Mouse (Mus musculus) forebrain, embryonic 14.5 days (tissue): ENCODE results near the gene Jmjd6. TPM values are rescaled to one million over a fixed set of nuclear protein-coding genes. Genes with fewer than 3 reads are reported as not detected.
A peak's percentile ranks its signal among the peaks of the same experiment; 100 is the strongest.

Experiments
- ATAC-seq: fragments of 200-750 bp; cut with Nextera tagmentation; 2 replicates; pipeline ENCODE4 v1.8.0; 2017; ENCODE audit warnings: mild to moderate bottlenecking, moderate library complexity
- DNase-seq: peaks from one replicate; pipeline ENCODE4 v3.0.0-alpha.2; 2015; ENCODE audit warnings: low spot score
- H3K27ac ChIP-seq: fragments of 300-500 bp; sonication (generic); 2 replicates; pipeline ENCODE4 v1.5.1; 2014; ENCODE audit warnings: low read depth, mild to moderate bottlenecking, control low read depth, low read length, moderate library complexity
- H3K27me3 ChIP-seq: fragments of 300-500 bp; sonication (generic); replicated peaks from 2 replicates; pipeline ENCODE4 v1.6.1; 2014; ENCODE audit warnings: low read length, control low read depth, mixed read lengths; ENCODE audit not compliant: control insufficient read depth, insufficient read depth
- H3K36me3 ChIP-seq: fragments of 300-500 bp; sonication (generic); 2 replicates; pipeline ENCODE4 v1.6.1; 2014; ENCODE audit warnings: low read length, control low read depth; ENCODE audit not compliant: control insufficient read depth, insufficient read depth
- H3K4me1 ChIP-seq: fragments of 300-500 bp; sonication (generic); 2 replicates; pipeline ENCODE4 v1.6.1; 2014; ENCODE audit warnings: antibody characterized with exemption, low read length, control low read depth; ENCODE audit not compliant: control insufficient read depth, insufficient read depth
- H3K4me2 ChIP-seq: fragments of 300-500 bp; sonication (generic); 2 replicates; pipeline ENCODE4 v1.6.1; 2014; ENCODE audit warnings: mild to moderate bottlenecking, control low read depth, low read length
- H3K4me3 ChIP-seq: fragments of 300-500 bp; sonication (generic); 2 replicates; pipeline ENCODE4 v1.5.1; 2014; ENCODE audit warnings: low read depth, low read length, control low read depth
- H3K9ac ChIP-seq: fragments of 300-500 bp; sonication (generic); 2 replicates; pipeline ENCODE4 v1.6.1; 2014; ENCODE audit warnings: mild to moderate bottlenecking, low read length, control low read depth, moderate library complexity
- H3K9me3 ChIP-seq: fragments of 300-500 bp; sonication (generic); replicated peaks from 2 replicates; pipeline ENCODE4 v1.6.1; 2016; ENCODE audit warnings: low read length, control low read depth, mixed read lengths; ENCODE audit not compliant: control insufficient read depth
- WGBS: fragments of 180-500 bp; shearing (Covaris S2); extraction: QIAGEN DNeasy Blood & Tissue Kit; methylation state at CpG from one replicate; pipeline ENCODE4 v1.1.7; 2014; 5-methylcytosine and 5-hydroxymethylcytosine counted together
- polyA plus RNA-seq: library from polyadenylated mRNA; unstranded; fragments of >200 nt; fragmentation: Nextera tagmentation; extraction: Ambion mirVana; gene quantifications from 2 replicates; pipeline ENCODE4 v1.2.1, GENCODE M21; 2014

Gene Jmjd6
- polyA plus RNA-seq, 1 experiment from 2014 or later, result 64.6 TPM

DNA sequence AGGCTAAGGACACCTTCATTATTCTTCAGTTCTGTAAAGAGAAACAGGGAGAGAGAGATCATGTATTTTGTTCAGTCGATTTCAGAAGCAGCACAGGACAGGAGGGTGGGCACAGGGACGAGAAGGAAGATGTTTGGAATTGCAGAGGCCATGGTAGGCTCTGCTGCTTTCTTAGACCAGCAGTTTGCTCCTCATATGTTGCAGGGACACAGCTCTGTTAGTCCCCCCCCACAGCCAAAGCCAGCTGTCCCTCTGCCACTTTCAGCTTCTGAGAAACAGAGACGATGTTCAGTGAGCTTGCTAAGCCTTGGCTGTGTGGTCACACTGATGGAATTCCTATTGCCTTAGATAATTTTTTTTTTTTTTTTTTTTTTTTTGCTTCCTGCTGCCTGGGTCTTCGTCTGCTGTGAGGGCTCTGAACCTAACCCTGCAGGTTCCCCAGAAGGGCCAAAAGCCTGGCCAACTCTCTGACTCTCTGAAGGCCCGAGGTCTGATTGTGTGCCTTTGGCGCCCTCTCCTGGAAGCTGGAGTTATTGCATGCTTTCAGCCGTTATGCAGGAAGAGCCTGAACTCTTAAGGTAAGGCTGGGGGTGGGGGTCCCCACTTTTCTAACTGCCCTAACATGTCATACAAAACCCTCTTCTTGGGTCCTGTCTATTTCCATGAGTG lies 35.2 kb downstream of the Jmjd6 start:
- ATAC-seq (no peak), DNase-seq (peak; percentile 90)
- H3K9me3 ChIP-seq, result no peaks in the 10 kb centered on the region
- H3K27ac ChIP-seq, result no peak overlapping the region; the same call in 1 of the 2 replicates
- no peaks in the 10 kb centered on the region for H3K27me3 ChIP-seq
- H3K4me1 ChIP-seq, result peaks cover 17% of the 10 kb centered on the region
- no peak overlapping the region for H3K9ac ChIP-seq
- 28% methylated on average over 7 of the region's 7 CpGs for WGBS
- no peak overlapping the region for H3K4me3 ChIP-seq
- no peaks in the 10 kb centered on the region for H3K36me3 ChIP-seq
- H3K4me2 ChIP-seq, result no peak overlapping the region

DNA sequence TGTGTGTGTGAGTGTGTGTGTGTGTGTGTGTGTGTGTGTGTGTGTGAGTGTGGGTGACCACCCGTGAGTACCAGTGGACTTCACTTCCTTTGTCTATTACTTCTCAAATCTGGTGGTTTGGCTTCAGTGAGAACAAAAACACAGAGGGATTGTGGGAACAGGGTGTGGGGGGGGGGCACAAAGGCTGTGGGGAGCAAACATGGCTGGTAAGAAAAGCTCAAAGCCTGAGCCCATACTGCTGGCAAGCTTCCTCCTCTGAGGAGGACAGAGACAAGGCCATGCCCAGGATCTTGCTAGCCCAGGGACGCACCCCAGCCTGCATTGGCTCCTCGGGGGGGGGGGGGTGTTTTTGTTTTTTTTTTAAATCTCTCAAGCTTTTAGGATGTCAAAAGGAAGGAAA lies 35.7 kb downstream of the Jmjd6 start:
- Histone ChIP-seq H3K27me3 (no peaks in the 10 kb centered on the region), H3K9me3 (no peaks in the 10 kb centered on the region), H3K4me3 (no peak overlapping the region), H3K27ac (no peak overlapping the region; the same call in 1 of the 2 replicates), H3K9ac (no peak overlapping the region), H3K4me2 (no peak overlapping the region), H3K4me1 (peaks cover 11% of the 10 kb centered on the region), H3K36me3 (no peaks in the 10 kb centered on the region)
- ATAC-seq, result no peak
- peak; percentile 16 for DNase-seq
- WGBS, result 63% methylated on average over 3 of the region's 3 CpGs

DNA sequence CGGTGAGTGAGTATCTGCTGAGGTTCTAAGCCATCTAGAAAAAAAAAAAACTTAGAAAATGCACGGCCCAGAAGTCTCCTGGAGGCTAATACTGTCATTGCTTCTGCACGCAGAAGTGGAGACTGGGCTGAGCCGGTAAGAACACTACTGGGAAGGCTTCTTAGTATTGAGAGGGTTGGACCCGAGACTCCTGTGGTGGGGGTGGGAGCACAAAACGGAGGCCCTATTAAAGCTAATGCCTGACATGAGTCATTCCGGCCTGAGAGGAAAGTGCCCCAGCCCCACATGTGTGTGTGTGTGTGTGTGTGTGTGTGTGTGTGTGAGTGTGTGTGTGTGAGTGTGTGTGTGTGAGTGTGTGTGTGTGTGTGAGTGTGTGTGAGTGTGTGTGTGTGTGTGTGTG lies 36.1 kb downstream of the Jmjd6 start:
- Histone ChIP-seq H3K4me1 (peaks cover 7% of the 10 kb centered on the region), H3K4me2 (no peak overlapping the region), H3K36me3 (no peaks in the 10 kb centered on the region), H3K9ac (no peak overlapping the region), H3K27me3 (no peaks in the 10 kb centered on the region), H3K4me3 (no peak overlapping the region), H3K9me3 (no peaks in the 10 kb centered on the region), H3K27ac (no peak overlapping the region)
- no peak for ATAC-seq
- peak; percentile 1 for DNase-seq
- WGBS, result 48% methylated on average over 7 of the region's 7 CpGs

DNA sequence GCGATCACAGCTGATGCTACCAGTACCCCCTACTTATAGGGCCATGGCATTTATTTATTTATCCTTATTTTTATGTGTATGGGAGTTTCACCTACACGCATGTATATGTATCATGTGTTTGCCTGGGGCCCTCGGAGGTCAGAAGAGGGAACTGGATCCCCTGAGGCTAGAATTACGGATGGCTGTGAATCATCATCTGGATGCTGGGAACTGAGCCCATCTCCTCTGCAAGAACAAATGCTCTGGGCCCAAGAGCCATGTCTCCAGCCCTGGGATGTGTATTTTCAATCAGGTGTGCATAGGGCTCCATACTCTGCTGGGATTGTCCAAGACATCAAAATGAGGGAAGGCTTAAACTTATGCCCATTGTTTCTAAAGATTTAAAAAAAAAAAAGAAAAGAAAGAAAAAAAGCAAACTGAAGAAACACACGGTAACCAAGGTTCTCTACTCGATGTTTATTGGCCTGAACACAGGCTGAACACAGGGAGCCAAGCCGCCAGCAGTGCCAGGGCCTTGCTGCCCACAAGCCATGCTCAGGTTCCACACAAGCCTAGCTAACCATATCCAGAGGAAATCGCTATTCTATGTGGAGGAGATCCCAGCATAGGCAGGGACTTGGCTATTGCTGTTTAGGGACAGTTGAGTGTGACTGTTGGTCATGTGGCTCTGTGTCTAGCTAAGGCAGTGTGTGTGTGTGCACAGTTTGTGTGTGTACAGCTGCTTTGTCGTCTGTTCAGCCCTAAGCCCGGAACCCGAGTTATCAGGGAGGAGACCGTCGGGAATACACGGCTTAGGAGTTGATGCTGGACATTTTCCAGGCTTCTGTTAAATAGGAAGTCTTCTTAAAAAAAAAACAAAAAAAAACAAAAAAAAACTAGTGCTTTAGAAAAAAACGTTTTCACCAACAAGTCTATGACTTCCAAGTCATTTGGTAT lies 36.8 kb downstream of the Jmjd6 start:
- no peak overlapping the region; the same call in 1 of the 2 replicates for H3K27ac ChIP-seq
- DNase-seq (peak; percentile 10), ATAC-seq (no peak)
- H3K9me3 ChIP-seq, result no peaks in the 10 kb centered on the region
- no peak overlapping the region for H3K9ac ChIP-seq
- 79% methylated on average over 15 of the region's 15 CpGs for WGBS
- H3K4me1 ChIP-seq, result peaks cover 6% of the 10 kb centered on the region
- H3K27me3 ChIP-seq, result no peaks in the 10 kb centered on the region
- H3K4me3 ChIP-seq, result no peak overlapping the region
- no peaks in the 10 kb centered on the region for H3K36me3 ChIP-seq
- no peak overlapping the region for H3K4me2 ChIP-seq

DNA sequence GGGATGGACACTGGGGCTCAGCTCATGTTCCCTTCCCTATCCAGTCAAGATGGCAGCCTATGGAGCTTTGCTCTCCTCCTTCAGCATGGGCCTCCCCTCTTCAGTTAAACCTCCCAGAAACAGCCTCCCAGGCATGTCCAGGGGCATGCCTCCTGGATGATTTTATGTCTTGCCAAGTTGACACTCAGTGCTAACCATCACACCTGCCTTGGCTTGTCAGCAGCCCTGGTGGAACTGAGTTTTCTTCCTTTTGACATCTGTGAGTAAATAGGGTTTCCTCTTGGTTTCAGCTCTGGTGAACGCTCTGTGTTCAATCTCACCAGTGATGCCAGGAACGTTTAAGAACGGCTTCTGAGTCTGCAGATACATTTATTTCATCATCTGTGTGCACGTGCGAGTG lies 40.5 kb downstream of the Jmjd6 start:
- no peak overlapping the region for H3K4me2 ChIP-seq
- H3K27me3 ChIP-seq, result no peaks in the 10 kb centered on the region
- DNase-seq (no peak), ATAC-seq (no peak)
- H3K4me1 ChIP-seq, result no peaks in the 10 kb centered on the region
- H3K27ac ChIP-seq, result no peak overlapping the region
- H3K9ac ChIP-seq, result no peak overlapping the region
- no peaks in the 10 kb centered on the region for H3K36me3 ChIP-seq
- H3K4me3 ChIP-seq, result no peak overlapping the region
- no peaks in the 10 kb centered on the region for H3K9me3 ChIP-seq
- WGBS, result 88% methylated on average over 5 of the region's 5 CpGs

DNA sequence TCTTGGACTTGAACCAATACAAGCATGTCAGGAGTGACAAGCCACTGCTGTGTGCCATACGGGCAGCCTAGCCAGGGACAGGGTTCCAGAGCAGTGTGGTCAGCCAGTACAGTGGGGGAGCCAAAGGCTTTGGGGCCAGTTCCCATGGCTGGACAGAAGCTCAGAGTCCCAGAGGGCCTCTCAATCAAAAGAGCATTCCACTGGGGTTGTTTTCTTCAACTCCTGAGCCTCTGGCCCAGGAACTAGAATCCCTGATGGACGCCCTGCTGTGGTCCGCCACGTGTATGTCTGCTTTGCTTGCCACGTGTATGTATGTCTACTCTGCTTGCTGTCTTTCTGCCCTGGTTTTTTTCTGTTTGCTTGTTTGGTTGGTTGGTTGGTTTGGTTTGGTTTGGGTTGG lies 42.1 kb downstream of the Jmjd6 start:
- DNase-seq (no peak), ATAC-seq (no peak)
- 84% methylated on average over 5 of the region's 5 CpGs for WGBS
- Histone ChIP-seq H3K9ac (no peak overlapping the region), H3K27ac (no peak overlapping the region), H3K4me2 (no peak overlapping the region), H3K9me3 (no peaks in the 10 kb centered on the region), H3K4me3 (no peak overlapping the region), H3K27me3 (no peaks in the 10 kb centered on the region), H3K36me3 (no peaks in the 10 kb centered on the region), H3K4me1 (no peaks in the 10 kb centered on the region)

DNA sequence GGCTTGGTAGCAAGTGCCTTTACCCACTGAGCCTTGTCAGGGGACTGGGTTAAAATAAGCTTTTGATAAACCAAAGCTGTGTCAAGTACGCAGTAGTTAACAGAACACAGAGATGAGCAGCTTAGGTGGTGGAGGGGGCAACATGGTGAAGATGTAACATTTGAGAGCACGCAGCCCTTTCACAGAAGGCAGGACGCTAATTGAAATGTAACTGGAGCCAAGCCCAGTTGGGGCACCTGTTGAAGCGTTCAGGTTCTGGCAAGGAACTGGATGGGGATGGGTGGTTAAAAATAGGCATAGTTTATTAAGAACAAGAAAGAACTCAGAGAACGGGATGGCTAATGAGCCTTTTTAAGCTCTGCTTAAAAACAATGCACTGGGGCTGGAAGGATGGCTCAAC lies 43.9 kb downstream of the Jmjd6 start:
- DNase-seq (no peak), ATAC-seq (no peak)
- Histone ChIP-seq H3K9me3 (no peaks in the 10 kb centered on the region), H3K4me2 (no peak overlapping the region), H3K9ac (no peak overlapping the region), H3K36me3 (no peaks in the 10 kb centered on the region), H3K4me1 (no peaks in the 10 kb centered on the region), H3K27me3 (no peaks in the 10 kb centered on the region), H3K27ac (no peak overlapping the region), H3K4me3 (no peak overlapping the region)
- 71% methylated on average over 5 of the region's 5 CpGs for WGBS
